Mouse (Mus musculus): ENCODE results near the gene Arap1. TPM values are rescaled to one million over a fixed set of nuclear protein-coding genes. Genes with fewer than 3 reads are reported as not detected.

Arap1 gene
- polyA plus RNA-seq, 1 experiment = 41.8 TPM

DNA sequence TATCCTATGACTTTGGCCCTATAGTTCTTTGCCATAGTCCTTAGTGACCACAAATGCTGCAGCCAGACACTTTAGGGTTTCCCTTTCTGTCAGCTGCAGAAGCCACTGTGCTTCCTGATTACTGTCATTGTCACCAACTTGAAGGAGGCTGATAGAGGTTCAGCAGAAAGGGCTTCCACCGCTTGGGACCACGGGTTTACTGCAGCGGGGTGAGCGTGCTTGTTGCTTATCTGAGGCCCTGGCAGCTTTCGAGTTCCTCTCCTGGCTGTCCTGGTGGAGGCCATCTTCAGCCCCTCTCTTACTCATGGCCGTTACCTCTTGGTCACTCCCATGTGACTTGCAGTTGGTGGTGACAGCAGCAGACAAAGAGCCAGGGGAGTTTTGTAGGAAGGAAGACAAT lies 41.4 kb downstream of the Arap1 start:
- no peaks in the 10 kb centered on the region for H3K4me1 ChIP-seq (ENCODE audit: control insufficient read depth, insufficient read depth, low read length)
- H3K27ac ChIP-seq (ENCODE audit: insufficient read depth, low read length) = no peak overlapping the region
- no peaks in the 10 kb centered on the region for H3K27me3 ChIP-seq (ENCODE audit: control insufficient read depth, insufficient read depth, low read length)
- WGBS = 90% methylated on average over 6 of the region's 6 CpGs
- no peak for TF ChIP-seq POLR2A (IDR thresholded peaks at IDR 0.05; ENCODE audit: borderline replicate concordance, insufficient read depth, low read length)
- no peak for TF ChIP-seq CTCF (IDR thresholded peaks at IDR 0.05; ENCODE audit: borderline replicate concordance, insufficient read depth, low read depth, low read length)
- no peak for DNase-seq
- no peak overlapping the region for H3K4me3 ChIP-seq (replicated peaks; ENCODE audit: insufficient read depth, low read depth, low read length)

DNA sequence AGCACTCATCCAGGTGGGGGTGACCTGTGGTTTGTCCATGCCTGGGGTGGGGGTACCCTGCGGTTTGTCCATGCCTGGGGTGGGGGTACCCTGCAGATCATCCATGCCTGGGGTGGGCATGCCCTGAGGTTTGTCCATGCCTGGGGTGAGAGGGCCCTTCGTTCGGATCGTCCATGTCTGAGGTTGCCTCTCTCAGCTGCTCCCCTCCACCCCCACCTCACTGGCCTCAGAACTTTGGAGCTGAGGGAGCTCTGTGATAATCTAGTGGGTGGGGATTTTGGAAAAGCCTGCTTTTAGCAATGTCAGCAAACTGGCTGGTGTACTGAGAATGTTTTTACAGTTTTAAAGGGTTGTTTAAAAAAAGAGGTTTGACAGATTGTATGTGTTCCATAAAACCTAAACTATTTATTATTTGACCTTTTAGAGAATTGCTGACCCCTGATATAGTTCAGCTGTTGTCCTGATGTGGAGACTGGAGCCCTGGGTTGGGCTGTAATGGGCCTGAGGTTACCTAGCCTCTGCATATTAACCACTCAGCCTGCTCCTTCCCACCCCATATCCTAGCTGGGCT lies 44.1 kb downstream of the Arap1 start:
- no peaks in the 10 kb centered on the region for H3K4me1 ChIP-seq (ENCODE audit: control insufficient read depth, insufficient read depth, low read length)
- H3K27me3 ChIP-seq (ENCODE audit: control insufficient read depth, insufficient read depth, low read length) = no peaks in the 10 kb centered on the region
- 83% methylated on average over 4 of the region's 4 CpGs for WGBS
- H3K27ac ChIP-seq (ENCODE audit: insufficient read depth, low read length) = no peak overlapping the region
- DNase-seq = no peak
- no peak overlapping the region for H3K4me3 ChIP-seq (replicated peaks; ENCODE audit: insufficient read depth, low read depth, low read length)
- no peak for TF ChIP-seq CTCF (IDR thresholded peaks at IDR 0.05; ENCODE audit: borderline replicate concordance, insufficient read depth, low read depth, low read length)
- TF ChIP-seq POLR2A (IDR thresholded peaks at IDR 0.05; ENCODE audit: borderline replicate concordance, insufficient read depth, low read length) = no peak

DNA sequence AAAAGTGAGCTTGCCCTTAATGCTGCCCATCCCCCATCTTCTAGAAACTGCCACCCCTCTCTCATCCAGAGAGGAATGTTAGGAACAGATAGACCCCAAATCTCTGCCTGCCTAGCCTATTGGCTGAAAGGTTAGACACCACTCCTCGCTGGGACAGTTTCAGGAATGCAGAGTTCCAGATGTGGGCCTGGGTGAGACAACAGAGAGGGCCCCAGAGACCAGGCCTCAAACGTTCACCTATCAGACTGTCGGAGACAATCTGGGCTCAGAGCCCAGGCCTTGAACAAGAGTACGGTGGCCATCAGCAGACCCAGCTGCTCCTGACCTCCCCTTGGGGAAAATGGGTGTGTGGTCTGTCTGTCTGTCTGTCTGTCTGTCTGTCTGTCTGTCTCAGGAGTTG lies 45.1 kb downstream of the Arap1 start:
- Histone ChIP-seq H3K4me1 (ENCODE audit: control insufficient read depth, insufficient read depth, low read length) (no peaks in the 10 kb centered on the region), H3K27ac (ENCODE audit: insufficient read depth, low read length) (no peak overlapping the region), H3K4me3 (replicated peaks; ENCODE audit: insufficient read depth, low read depth, low read length) (no peak overlapping the region), H3K27me3 (ENCODE audit: control insufficient read depth, insufficient read depth, low read length) (no peaks in the 10 kb centered on the region)
- WGBS = 42% methylated on average over 4 of the region's 4 CpGs
- TF ChIP-seq CTCF (IDR thresholded peaks at IDR 0.05; ENCODE audit: borderline replicate concordance, insufficient read depth, low read depth, low read length) (no peak), POLR2A (IDR thresholded peaks at IDR 0.05; ENCODE audit: borderline replicate concordance, insufficient read depth, low read length) (no peak)
- no peak for DNase-seq

DNA sequence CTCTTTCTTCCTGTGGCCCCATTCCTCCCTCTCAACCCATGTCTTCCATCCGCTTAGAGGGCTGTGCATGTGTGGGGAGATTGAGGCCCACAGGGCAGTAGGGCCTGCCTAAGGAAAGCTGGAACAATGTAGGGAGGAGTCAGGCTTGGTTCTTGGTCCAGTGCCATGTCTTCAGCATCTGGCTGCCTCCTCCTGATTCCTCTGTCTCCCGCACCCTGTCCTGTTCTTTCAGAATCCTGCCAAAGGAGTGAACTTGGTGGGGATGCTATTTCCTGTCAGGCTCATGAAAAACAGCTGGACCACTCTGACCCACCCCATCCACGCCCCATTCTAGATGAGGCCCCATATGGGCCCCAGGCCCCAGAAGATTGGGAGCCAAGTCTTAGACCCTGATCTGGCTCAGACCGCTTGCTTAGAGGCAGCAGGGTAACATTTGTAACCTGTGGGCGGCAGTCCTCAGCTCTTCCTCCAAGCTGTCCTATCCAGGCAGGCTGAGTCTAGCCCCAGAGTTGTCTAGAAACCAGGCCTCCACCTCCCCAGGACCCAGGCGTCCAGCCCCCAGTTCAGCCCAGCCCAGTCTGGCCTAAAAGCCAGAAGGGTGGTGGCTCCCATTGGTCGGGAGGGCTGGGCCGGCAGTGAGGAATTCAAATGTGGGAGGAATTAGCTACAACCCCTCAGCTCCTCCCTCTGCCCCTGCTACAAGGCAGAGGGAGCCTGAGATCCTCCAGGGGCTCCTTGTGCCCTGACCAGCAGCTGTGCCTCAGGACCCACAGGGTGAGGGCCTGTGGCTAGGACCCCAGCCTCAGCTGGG lies 46.0 kb downstream of the Arap1 start:
- Histone ChIP-seq H3K4me1 (ENCODE audit: control insufficient read depth, insufficient read depth, low read length) (no peaks in the 10 kb centered on the region), H3K27me3 (ENCODE audit: control insufficient read depth, insufficient read depth, low read length) (no peaks in the 10 kb centered on the region), H3K27ac (ENCODE audit: insufficient read depth, low read length) (no peak overlapping the region), H3K4me3 (replicated peaks; ENCODE audit: insufficient read depth, low read depth, low read length) (no peak overlapping the region)
- TF ChIP-seq POLR2A (IDR thresholded peaks at IDR 0.05; ENCODE audit: borderline replicate concordance, insufficient read depth, low read length) (no peak), CTCF (IDR thresholded peaks at IDR 0.05; ENCODE audit: borderline replicate concordance, insufficient read depth, low read depth, low read length) (no peak)
- no peak for DNase-seq
- WGBS = 57% methylated on average over 8 of the region's 8 CpGs

DNA sequence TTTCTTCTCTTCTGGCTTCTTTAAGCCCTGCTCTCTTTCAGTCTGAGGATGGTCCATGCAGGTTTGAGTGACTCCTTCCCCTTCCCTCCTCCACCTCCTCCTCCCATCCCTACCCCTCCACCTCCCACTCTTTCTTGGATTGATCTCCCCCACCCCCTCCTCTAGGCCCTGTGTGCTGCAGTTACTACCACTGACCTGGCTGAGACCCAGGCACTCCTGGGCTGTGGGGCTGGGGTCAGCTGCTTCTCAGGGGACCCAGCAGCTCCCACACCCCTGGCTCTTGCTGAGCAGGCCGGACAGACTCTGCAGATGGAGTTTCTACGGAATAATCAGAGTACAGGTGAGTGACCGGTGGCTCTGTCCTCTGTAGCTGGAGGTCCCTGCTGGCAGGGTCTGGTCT lies 46.7 kb downstream of the Arap1 start:
- TF ChIP-seq CTCF (IDR thresholded peaks at IDR 0.05; ENCODE audit: borderline replicate concordance, insufficient read depth, low read depth, low read length) = no peak
- no peak for TF ChIP-seq POLR2A (IDR thresholded peaks at IDR 0.05; ENCODE audit: borderline replicate concordance, insufficient read depth, low read length)
- DNase-seq = no peak
- 84% methylated on average over 3 of the region's 3 CpGs for WGBS

DNA sequence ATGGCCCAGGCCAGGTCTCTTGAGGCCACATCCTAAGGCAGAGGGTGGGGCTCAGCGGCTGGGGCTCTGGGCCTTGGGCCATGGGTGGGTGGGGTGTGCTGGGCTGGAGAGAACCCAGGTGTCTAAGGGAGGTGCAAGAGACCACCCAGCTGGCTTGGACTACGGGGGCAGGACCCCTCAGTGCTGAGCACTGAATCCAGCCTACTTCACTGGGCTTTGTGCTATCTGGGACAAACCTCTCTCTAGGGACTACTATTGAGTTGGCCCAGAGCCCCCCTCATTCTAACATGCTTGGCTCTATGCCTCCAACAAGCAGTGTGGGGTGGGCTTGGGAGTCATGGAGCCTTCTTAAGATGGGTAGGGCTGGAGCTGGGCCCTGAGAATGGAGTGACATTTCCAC lies 47.6 kb downstream of the Arap1 start:
- no peaks in the 10 kb centered on the region for H3K4me1 ChIP-seq (ENCODE audit: control insufficient read depth, insufficient read depth, low read length)
- 14% methylated on average over 2 of the region's 2 CpGs for WGBS
- no peaks in the 10 kb centered on the region for H3K27me3 ChIP-seq (ENCODE audit: control insufficient read depth, insufficient read depth, low read length)
- TF ChIP-seq POLR2A (IDR thresholded peaks at IDR 0.05; ENCODE audit: borderline replicate concordance, insufficient read depth, low read length) (no peak), CTCF (IDR thresholded peaks at IDR 0.05; ENCODE audit: borderline replicate concordance, insufficient read depth, low read depth, low read length) (no peak)
- H3K4me3 ChIP-seq (replicated peaks; ENCODE audit: insufficient read depth, low read depth, low read length) = no peak overlapping the region
- H3K27ac ChIP-seq (ENCODE audit: insufficient read depth, low read length) = no peak overlapping the region
- no peak for DNase-seq

More for the DNA sequence above, 46.7 kb downstream of the Arap1 start:
- H3K27me3 ChIP-seq (ENCODE audit: control insufficient read depth, insufficient read depth, low read length) = no peaks in the 10 kb centered on the region
- H3K27ac ChIP-seq (ENCODE audit: insufficient read depth, low read length) = no peak overlapping the region
- no peak overlapping the region for H3K4me3 ChIP-seq (replicated peaks; ENCODE audit: insufficient read depth, low read depth, low read length)
- H3K4me1 ChIP-seq (ENCODE audit: control insufficient read depth, insufficient read depth, low read length) = no peaks in the 10 kb centered on the region

DNA sequence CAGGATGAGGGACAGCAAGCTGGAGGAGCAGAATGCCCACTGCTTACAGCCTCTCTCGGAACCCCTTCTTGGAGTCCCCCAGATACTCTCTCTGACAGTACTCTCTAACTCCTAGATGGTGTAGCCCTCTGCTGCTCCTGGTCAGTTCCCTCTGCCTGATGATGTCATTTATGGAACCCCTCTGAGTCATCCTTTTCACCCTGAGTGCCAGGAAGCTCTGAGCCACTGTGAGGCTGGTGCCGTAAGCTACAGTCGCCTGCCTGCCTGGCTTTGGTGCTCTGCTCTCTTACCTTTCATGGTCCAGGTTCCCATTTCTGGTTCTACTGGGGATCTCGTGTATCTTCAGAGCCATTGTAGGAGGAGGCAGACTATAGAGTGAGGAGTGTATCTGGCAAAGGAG lies 49.3 kb downstream of the Arap1 start:
- WGBS = 84% methylated on average over 4 of the region's 4 CpGs
- Histone ChIP-seq H3K4me1 (ENCODE audit: control insufficient read depth, insufficient read depth, low read length) (0 out of 2 replicates have a peak, but pooled peaks cover 4% of the 10 kb centered on the region), H3K27me3 (ENCODE audit: control insufficient read depth, insufficient read depth, low read length) (no peaks in the 10 kb centered on the region), H3K27ac (ENCODE audit: insufficient read depth, low read length) (no peak overlapping the region), H3K4me3 (replicated peaks; ENCODE audit: insufficient read depth, low read depth, low read length) (no peak overlapping the region)
- TF ChIP-seq CTCF (IDR thresholded peaks at IDR 0.05; ENCODE audit: borderline replicate concordance, insufficient read depth, low read depth, low read length) = no peak
- DNase-seq = no peak

DNA sequence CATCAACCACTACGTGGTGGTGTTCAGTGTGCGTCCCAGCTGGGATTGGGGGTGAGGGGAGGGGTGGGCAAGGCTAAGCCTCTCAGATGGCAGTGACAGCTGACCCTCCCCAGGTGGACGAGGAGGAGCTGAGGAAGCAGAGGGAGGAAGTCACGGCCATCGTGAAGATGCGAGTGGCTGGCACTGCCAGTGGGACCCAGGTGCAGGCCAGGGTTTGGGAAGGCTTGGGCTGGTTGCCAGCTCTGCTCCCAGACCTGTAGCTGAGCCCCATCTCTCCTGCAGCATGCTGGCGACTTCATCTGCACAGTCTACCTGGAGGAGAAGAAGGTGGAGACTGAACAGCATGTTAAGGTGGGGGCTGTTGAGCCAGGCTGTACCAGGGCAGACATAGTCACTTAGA lies 53.6 kb downstream of the Arap1 start:
- DNase-seq = no peak
- Histone ChIP-seq H3K4me1 (ENCODE audit: control insufficient read depth, insufficient read depth, low read length) (0 out of 2 replicates have a peak, but pooled peaks cover 4% of the 10 kb centered on the region), H3K27me3 (ENCODE audit: control insufficient read depth, insufficient read depth, low read length) (no peaks in the 10 kb centered on the region), H3K27ac (ENCODE audit: insufficient read depth, low read length) (no peak overlapping the region), H3K4me3 (replicated peaks; ENCODE audit: insufficient read depth, low read depth, low read length) (no peak overlapping the region)
- TF ChIP-seq POLR2A (IDR thresholded peaks at IDR 0.05; ENCODE audit: borderline replicate concordance, insufficient read depth, low read length) (no peak), CTCF (IDR thresholded peaks at IDR 0.05; ENCODE audit: borderline replicate concordance, insufficient read depth, low read depth, low read length) (no peak)
- 38% methylated on average over 7 of the region's 7 CpGs for WGBS
